Mouse (Mus musculus): ENCODE measurements at regions not wholly inside any gene's neighbourhood (a gene's known extent, or its start where the extent isn't known, plus 50 kb on each side); places are given as distances from the start of the nearest gene placed in this dataset.

GRCm38 (mm10) chr3:34825036-34825435 lies 174.8 kb downstream of the Sox2 start:
- TF ChIP-seq CTCF (IDR thresholded peaks at IDR 0.05; ENCODE audit: extremely low read depth, insufficient read length, insufficient replicate concordance, low read depth, low read length) (no peak), POLR2A (IDR thresholded peaks at IDR 0.05; ENCODE audit: low read depth, low read length) (no peak)

Data from small intestine, adult 2 months (tissue).